Mouse (Mus musculus): ENCODE results near the gene Nat8f6.
A peak's percentile ranks its signal among the peaks of the same experiment; 100 is the strongest.
"Not testable (repeated sequence)": the region's sequence is repeated elsewhere in the genome, so short reads cannot be mapped to it uniquely, and the experiment has no call there.

The Nat8f6 gene

DNA sequence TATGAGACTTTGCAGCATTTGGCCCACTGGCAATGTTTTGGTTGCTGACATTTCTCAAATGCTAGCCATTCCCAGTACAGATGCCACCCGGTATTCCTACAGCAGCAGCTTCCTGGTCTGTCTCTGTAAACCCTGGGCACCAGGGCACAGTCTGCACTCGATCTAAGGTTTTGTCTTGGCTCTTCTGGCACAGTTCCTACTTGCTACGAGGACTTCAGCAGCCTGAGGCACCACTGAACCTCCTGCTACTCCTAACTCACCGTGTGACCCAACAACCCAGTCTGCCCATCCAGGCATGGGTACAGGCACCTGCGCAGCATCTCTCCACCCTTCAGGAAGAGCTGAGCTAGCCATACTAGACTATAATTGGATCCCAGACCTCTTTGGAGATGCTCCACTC lies 15.3 kb upstream of the Nat8f6 start:
- not testable (repeated sequence) for DNase-seq (ENCODE audit: low read depth, low spot score)

DNA sequence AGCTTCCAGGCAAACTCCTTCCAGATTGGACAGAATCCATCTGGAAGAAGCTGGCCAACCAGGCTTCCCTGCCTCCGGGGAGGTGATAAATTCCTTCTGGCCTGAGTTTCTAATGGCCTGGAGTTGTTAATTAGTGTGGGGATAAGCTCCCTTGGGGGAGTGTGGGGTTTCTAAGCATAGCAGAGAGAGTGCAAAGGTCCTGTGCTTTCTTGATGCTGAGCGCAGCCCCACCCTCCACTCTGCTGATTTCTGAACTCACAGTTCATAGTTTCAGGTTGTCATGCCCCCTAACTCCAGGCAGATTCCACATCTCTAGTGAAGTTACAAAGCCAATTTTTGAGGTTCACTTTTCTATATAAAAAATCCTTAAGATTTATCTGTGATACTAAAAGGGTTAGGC lies 14.3 kb upstream of the Nat8f6 start:
- not testable (repeated sequence) for DNase-seq (ENCODE audit: low read depth, low spot score)

DNA sequence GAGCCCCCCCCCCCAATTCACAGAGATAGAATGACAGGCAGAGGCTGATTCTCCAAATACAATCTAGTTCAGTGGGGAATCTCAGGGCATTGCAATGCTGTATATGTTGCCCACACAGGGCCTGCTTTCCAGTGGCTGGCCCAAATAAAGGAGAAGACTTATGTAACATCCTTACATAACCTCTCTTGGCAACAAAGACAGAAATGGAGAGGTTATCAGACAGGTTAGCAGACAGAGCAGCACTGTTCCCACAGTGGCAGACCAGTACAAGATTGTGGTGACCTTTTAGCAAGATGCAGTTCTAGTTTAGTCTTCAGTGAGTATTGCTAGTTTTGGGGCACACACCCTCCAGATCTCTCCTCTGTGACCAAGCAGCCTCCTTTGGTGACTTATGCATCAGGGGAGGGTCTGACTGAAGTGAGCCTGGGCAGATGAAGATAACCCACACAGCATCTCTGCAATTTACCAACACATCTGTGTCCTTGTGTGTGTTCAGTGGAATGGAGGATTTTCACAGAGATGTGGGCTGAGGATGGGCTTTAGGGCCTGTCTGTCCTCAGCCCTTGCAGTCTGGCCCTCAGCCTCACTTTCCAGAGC lies 13.8 kb upstream of the Nat8f6 start:
- DNase-seq (ENCODE audit: low read depth, low spot score): not testable (repeated sequence)

DNA sequence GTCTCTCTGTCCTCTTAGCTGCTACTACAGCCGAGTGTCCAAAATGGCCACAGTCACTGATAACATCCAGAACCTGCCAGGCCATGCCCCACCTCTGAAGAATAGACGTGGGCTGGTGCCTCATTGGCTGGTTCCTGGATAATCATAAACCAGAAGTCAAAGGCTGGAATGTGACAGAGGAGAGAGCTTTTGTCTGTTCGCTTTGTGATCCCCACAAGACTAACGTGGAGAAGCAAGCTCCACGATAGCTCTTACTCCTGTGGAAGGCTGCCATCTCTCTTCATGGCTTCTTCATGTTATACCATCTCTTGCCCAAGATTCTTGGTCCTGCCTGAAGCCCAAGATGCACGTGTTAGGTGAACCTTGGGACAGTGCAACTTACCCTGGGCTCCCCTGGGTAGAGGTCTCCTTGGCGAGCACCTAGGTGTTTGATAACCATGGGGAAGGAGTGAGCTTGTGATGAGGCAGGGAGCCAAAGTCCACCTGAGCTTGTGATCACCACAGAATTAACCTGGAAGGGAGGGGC lies 11.1 kb upstream of the Nat8f6 start, which contains the start of gene Nat8:
Nat8 (minus strand) TSS at position 287 of the 526 bp plus-strand sequence.
- DNase-seq (ENCODE audit: low read depth, low spot score): no peak

DNA sequence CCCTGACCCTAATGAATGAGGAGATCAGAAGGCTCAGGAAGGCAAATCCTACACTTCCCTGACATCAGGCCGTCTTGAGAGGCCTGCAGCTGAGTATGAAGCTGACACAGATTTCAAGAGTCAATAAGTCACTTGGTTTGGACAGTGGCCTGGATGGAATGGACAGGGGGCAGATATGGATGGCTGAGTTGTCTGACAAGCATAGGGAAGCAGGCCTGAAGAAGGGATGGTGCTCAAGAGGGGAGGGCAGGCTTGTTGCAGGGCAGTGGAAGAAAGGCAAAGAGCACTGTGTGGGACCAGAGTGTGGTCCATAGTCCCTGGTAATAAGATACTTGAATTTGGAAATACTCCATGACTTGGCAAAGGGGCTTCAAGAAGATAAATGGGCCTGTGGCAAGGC lies 8.7 kb upstream of the Nat8f6 start:
- no peak for DNase-seq (ENCODE audit: low read depth, low spot score)

DNA sequence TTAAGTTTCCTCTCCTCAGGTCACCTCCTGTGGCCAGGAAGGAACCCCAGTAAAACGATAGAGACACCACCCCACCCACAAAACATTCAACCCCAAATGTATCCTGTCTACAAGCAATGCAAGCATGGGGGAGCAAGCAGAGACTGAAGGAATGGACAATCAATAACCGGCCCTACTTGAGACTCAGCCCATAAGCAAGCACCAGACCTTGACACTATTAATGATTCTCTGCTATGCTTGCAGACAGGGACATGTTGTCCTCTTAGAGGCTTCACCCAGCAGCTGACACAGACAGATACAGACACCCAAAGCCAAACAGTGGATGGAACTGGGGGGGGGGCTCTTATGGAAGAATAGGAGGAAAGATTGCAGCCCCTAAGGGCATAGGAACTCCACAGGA lies 5.1 kb upstream of the Nat8f6 start:
- no peak for DNase-seq (ENCODE audit: low read depth, low spot score)

DNA sequence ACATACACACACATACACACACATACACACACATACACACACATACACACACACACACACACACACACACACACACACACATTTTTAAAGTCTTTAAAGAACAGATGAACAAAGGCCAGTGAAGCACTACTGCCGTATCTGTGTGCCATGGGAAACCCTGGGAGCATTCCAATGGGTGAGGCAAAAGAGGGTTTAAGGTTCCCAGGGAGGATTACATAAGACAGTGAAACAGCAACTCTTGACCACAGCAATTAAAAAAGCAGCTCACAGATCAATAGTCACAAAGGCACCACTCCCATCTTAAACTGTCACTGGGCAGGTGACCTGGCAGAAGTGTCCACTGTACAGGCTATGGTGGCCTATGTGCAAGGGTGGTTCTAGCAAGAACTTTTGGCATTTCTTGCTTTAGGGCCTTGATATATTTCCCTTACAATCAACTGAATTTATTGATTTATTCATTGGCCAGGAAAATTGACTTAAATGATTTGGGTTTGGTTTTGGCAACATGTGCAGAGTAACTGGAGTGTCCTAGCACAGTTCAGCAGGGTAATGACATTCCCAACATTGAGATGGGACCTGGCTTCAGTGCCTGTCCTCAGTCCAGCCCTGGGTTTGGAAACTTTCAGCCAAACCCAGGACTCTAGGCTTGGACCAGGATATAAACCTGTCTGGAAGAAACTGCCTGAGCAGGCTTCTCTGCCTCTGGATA lies 2.8 kb upstream of the Nat8f6 start:
- DNase-seq (ENCODE audit: low read depth, low spot score): no peak

DNA sequence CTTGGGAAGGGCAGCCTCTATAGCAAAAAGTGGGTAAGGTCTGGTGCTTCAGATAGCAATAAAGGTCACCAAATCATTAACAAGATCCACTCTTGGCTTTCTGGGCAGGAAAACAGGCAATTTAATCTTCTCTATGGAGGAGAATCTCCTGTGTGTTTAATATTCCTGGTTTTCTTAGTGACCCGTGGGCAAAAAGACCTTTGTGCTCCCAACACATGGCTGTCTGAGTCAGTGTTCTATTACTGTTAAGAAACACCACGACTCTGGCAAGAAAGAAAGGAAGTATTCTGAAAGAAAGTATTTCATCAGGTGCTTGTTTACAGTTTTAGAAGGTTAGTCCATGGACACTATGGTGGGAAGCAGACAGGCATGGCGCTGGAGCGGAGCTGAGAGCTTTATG lies 1.5 kb upstream of the Nat8f6 start:
- DNase-seq (ENCODE audit: low read depth, low spot score): no peak

DNA sequence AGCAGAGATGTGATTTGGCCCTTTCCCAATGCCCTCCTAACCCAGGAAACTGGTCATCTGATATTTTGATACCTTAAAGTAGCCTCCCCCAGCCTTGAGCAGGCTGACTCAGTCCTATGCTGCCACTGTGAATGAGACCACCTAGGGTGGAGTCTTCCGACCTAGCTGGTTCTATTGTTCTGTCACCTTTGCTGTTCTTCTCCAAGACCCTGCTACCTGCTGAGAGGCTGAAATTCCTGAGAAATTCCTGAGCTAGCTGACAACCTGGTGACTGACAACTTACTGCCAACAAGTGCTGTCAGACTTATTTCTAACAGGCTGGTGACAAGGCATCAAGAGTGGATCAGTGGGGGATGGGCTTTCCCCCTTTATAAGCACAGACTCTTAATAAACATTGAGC lies 2.4 kb downstream of the Nat8f6 start:
- peak; percentile 92 for DNase-seq (ENCODE audit: low read depth, low spot score)

DNA sequence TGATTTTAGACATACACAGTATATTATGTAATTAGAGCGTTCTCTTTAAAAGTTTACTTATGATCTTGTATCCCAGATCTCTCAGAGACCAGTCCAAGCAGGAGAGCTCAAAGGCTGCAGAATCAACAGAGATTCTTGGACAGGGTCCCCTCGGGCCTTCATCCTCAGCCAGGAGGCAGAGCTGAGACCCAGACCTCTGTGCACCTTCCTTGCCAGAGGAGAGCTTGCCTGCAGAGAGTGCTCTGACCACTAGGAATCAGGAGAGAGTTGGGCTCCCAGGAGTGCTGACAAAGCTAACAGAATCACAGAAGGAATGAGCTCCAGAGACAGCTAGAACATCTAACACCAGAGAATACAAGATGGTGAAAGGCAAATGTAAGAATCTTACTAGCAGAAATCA lies 7.4 kb downstream of the Nat8f6 start:
- peak; percentile 0 for DNase-seq (ENCODE audit: low read depth, low spot score)

DNA sequence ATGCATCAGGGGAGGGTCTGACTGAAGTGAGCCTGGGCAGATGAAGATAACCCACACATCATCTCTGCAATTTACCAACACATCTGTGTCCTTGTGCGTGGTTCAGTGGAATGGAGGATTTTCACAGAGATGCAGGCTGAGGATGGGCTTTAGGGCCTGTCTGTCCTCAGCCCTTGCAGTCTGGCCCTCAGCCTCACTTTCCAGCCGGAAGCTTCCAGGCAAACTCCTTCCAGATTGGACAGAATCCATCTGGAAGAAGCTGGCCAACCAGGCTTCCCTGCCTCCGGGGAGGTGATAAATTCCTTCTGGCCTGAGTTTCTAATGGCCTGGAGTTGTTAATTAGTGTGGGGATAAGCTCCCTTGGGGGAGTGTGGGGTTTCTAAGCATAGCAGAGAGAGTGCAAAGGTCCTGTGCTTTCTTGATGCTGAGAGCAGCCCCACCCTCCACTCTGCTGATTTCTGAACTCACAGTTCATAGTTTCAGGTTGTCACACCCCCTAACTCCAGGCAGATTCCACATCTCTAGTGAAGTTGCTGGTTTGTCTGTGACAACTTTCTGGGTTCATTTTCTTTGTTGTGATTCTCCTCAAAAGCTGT lies 9.7 kb downstream of the Nat8f6 start:
- not testable (repeated sequence) for DNase-seq (ENCODE audit: low read depth, low spot score)

DNA sequence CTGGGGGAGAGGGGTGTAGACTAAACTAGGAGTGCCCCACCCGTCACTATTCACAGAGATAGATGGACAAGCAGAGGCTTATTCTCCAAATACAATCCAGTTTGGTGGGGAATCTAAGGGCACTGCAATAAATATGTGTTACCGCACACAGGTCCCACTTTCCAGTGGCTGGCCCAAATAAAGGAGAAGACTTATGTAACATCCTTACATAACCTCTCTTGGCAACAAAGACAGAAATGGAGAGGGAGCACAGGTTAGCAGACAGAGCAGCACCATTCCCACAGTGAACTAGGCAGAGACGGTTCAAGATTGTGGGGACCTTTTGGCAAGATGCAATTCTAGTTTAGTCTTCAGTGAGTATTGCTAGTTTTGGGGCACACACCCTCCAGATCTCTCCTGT lies 10.2 kb downstream of the Nat8f6 start:
- not testable (repeated sequence) for DNase-seq (ENCODE audit: low read depth, low spot score)

DNA sequence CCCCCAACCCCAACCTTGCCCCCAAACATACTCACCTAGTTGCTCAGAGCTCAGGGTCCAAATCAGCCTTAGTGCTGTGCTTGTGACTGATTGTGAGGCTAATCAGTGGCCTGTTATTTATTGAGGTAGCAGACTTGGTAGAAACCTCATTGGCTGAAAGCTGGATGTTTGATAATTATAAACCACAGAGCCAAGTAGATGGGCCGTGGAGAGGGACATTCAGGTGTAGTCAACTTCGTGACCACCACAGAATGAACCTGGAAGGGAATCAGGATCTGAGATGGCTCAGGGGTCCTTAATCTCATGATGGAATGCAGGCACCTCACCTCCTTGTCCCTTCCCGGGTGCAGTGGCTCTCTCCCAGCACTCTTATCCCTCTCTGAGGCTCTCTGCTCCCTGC lies 11.0 kb downstream of the Nat8f6 start:
- DNase-seq (ENCODE audit: low read depth, low spot score): not testable (repeated sequence)

DNA sequence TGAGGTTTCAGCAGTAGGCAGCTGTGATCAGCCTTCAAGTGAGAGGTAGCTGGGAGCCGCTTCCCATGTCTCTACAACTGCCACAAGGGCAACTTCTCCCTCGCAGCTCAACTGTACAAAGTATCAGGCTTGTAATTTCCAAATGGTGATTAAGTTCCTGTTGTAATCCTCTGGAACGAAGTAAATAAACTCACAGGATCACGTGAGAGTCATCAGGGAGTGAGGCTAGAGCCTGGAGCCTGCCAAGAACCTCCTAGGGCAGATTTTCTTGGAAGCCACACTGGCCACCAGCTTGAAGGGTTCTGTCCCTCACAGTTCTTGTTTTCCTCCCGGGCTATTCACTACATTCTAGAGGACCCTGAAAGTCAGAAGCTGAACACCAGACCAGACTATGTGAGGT lies 17.6 kb downstream of the Nat8f6 start:
- DNase-seq (ENCODE audit: low read depth, low spot score): not testable (repeated sequence)

DNA sequence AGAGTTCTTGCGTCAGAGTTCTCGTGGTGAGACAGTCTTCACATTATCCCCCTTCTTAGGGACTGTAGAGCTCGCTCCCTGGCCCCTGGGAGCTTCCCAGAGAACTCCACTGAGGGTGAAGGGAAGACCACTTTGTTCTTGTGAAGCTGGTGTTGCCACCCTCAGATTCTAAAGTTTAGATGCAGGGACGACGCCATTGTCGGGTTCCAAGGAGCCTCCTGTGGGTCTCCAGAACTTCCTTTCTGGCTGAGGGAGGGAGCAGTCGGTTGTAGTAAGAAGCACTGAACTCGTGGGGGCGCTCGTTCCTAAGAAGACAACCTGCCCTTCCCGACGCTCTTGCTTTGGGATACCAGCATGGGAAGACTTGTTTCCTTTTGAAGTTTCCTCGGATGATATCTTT lies 55.2 kb downstream of the Nat8f6 start, which contains the start of gene Nat8f3:
Nat8f3 (minus strand) TSS at position 223 of the 400 bp plus-strand sequence.
- peak; percentile 16 for DNase-seq (ENCODE audit: low read depth, low spot score)

DNA sequence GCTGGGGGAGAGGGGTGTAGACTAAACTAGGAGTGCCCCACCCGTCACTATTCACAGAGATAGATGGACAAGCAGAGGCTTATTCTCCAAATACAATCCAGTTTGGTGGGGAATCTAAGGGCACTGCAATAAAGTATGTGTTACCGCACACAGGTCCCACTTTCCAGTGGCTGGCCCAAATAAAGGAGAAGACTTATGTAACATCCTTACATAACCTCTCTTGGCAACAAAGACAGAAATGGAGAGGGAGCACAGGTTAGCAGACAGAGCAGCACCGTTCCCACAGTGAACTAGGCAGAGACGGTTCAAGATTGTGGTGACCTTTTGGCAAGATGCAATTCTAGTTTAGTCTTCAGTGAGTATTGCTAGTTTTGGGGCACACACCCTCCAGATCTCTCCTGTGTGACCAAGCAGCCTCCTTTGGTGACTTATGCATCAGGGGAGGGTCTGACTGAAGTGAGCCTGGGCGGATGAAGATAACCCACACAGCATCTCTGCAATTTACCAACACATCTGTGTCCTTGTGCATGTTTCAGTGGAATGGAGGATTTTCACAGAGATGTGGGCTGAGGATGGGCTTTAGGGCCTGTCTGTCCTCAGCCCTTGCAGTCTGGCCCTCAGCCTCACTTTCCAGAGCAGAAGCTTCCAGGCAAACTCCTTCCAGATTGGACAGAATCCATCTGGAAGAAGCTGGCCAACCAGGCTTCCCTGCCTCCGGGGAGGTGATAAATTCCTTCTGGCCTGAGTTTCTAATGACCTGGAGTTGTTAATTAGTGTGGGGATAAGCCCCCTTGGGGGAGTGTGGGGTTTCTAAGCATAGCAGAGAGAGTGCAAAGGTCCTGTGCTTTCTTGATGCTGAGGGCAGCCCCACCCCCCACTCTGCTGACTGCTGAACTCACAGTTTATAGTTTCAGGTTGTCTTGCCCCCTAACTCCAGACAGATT lies 57.4 kb downstream of the Nat8f6 start:
- not testable (repeated sequence) for DNase-seq (ENCODE audit: low read depth, low spot score)

DNA sequence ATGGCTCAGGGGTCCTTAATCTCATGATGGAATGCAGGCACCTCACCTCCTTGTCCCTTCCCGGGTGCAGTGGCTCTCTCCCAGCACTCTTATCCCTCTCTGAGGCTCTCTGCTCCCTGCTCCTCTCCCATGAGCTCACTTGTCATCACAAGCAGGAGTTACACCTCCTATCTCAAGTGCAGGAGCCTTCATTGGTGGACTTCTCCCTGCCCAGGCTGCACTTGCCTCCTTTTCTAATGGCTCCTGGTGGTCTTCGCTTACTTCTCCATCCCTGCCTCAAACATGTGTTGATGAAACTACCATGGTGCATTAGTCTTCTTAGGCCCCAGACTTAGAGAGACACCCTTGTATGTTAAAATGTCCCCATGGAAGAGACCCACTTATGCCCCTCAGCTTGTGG lies 58.1 kb downstream of the Nat8f6 start:
- not testable (repeated sequence) for DNase-seq (ENCODE audit: low read depth, low spot score)

All from R1 (cell line).